ENCODE assay signal across 9 mouse cellular contexts in genomic region chr5:17575183-17575495, GRCm38 (mm10). TPM values are rescaled to one million over a fixed set of nuclear protein-coding genes. Genes with fewer than 3 reads are reported as not detected.
DNase-seq lines count a peak whose midpoint lies in the region; ATAC-seq and TF ChIP-seq lines count a peak whose summit lies in the region.
"Had no signal": no experiment of that assay in that cellular context is flagged by ENCODE, and none has a peak within 500 bp of the region (broad histone marks: within the 10 kb centered on the region; RNA-seq: fewer than 3 reads in every experiment).

No protein-coding gene starts in this region.

- 4% methylated on average over 7 of the region's 7 CpGs for WGBS in kidney, postnatal 0 days
- WGBS in embryonic facial prominence, embryonic 15.5 days: 17% methylated on average over 7 of the region's 7 CpGs
- 14% methylated on average over 7 of the region's 7 CpGs for WGBS in intestine, embryonic 16.5 days
- WGBS in neural tube, embryonic 15.5 days: 14% methylated on average over 7 of the region's 7 CpGs

- no peak for TF ChIP-seq CTCF in kidney, postnatal 0 days (IDR thresholded peaks at IDR 0.05; ENCODE audit: low read depth)

- H3K4me3 ChIP-seq in kidney, postnatal 0 days (replicated peaks; ENCODE audit: low read depth, low read length): peak overlapping the region; percentile 66
- H3K4me3 ChIP-seq in embryonic facial prominence, embryonic 15.5 days (replicated peaks): peak overlapping the region; percentile 63
- peak overlapping the region; percentile 60 for H3K4me3 ChIP-seq in intestine, embryonic 16.5 days (ENCODE audit: low read length)
- peak overlapping the region; percentile 70 for H3K4me3 ChIP-seq in neural tube, embryonic 15.5 days (replicated peaks)

- H3K9me3 ChIP-seq in kidney, postnatal 0 days (replicated peaks; ENCODE audit: low read length): no peaks in the 10 kb centered on the region
- H3K9me3 ChIP-seq in embryonic facial prominence, embryonic 15.5 days (replicated peaks): no peaks in the 10 kb centered on the region
- H3K9me3 ChIP-seq in intestine, embryonic 16.5 days (ENCODE audit: control insufficient read depth, low read length): no peaks in the 10 kb centered on the region
- H3K9me3 ChIP-seq in neural tube, embryonic 15.5 days (replicated peaks): no peaks in the 10 kb centered on the region

- intact Hi-C loops in left cerebral cortex, postnatal 25 days (cut with DNase I): loop anchor here (5.0 kb wide), 1 partner anchor 187 kb away; no protein-coding TSS in a partner anchor

- no peaks in the 10 kb centered on the region for H3K4me1 ChIP-seq in kidney, postnatal 0 days (replicated peaks; ENCODE audit: insufficient read depth, low read length)
- H3K4me1 ChIP-seq in embryonic facial prominence, embryonic 15.5 days: no peaks in the 10 kb centered on the region
- peaks cover 3% of the 10 kb centered on the region; the same call in 1 of the 2 replicates for H3K4me1 ChIP-seq in intestine, embryonic 16.5 days (ENCODE audit: control insufficient read depth, insufficient read depth, low read length)
- peaks cover 11% of the 10 kb centered on the region for H3K4me1 ChIP-seq in neural tube, embryonic 15.5 days

- no peaks in the 10 kb centered on the region for H3K36me3 ChIP-seq in kidney, postnatal 0 days (ENCODE audit: insufficient read depth, low read length)
- no peaks in the 10 kb centered on the region for H3K36me3 ChIP-seq in embryonic facial prominence, embryonic 15.5 days
- H3K36me3 ChIP-seq in intestine, embryonic 16.5 days (ENCODE audit: control insufficient read depth, insufficient read depth, low read length): no peaks in the 10 kb centered on the region
- no peaks in the 10 kb centered on the region for H3K36me3 ChIP-seq in neural tube, embryonic 15.5 days

- H3K9ac ChIP-seq in kidney, postnatal 0 days (ENCODE audit: low read depth, low read length): peak overlapping the region; percentile 63
- H3K9ac ChIP-seq in embryonic facial prominence, embryonic 15.5 days: no peak overlapping the region
- peak overlapping the region; percentile 72 for H3K9ac ChIP-seq in intestine, embryonic 16.5 days (ENCODE audit: low read depth, low read length)
- H3K9ac ChIP-seq in neural tube, embryonic 15.5 days (replicated peaks): peak overlapping the region; percentile 69

- ATAC-seq in kidney, postnatal 0 days (replicated peaks; ENCODE audit: low FRiP score, low read depth): no peak
- ATAC-seq in embryonic facial prominence, embryonic 15.5 days (ENCODE audit: insufficient number of reproducible peaks, low FRiP score, low TSS enrichment, low read depth): no peak
- peak; percentile 22 for ATAC-seq in intestine, embryonic 16.5 days
- ATAC-seq in neural tube, embryonic 15.5 days (ENCODE audit: low FRiP score): no peak

- H3K4me2 ChIP-seq in kidney, postnatal 0 days (ENCODE audit: low read length): peak overlapping the region; percentile 85
- H3K4me2 ChIP-seq in embryonic facial prominence, embryonic 15.5 days (replicated peaks): peak overlapping the region; percentile 62
- peak overlapping the region; percentile 62 for H3K4me2 ChIP-seq in intestine, embryonic 16.5 days (ENCODE audit: low read depth, low read length)
- H3K4me2 ChIP-seq in neural tube, embryonic 15.5 days: peak overlapping the region; percentile 91

- no peak for DNase-seq in kidney, postnatal 0 days (ENCODE audit: low spot score)
- no peak for DNase-seq in kidney, postnatal 4 days
- no peak for DNase-seq in urinary bladder, postnatal 25 days (ENCODE audit: low spot score)
- DNase-seq in left cerebral cortex, postnatal 25 days (ENCODE audit: low spot score in 2 of 2): no peak
- no peak for DNase-seq in right cerebral cortex, postnatal 14 days

- no peaks in the 10 kb centered on the region for H3K27me3 ChIP-seq in kidney, postnatal 0 days (ENCODE audit: insufficient read depth, low read length)
- no peaks in the 10 kb centered on the region for H3K27me3 ChIP-seq in embryonic facial prominence, embryonic 15.5 days
- no peaks in the 10 kb centered on the region for H3K27me3 ChIP-seq in intestine, embryonic 16.5 days (replicated peaks; ENCODE audit: control insufficient read depth, insufficient read depth, low read length)
- no peaks in the 10 kb centered on the region; the same call in 1 of the 2 replicates for H3K27me3 ChIP-seq in neural tube, embryonic 15.5 days (replicated peaks)

- peak overlapping the region; percentile 88 for H3K27ac ChIP-seq in kidney, postnatal 0 days
- H3K27ac ChIP-seq in embryonic facial prominence, embryonic 15.5 days (replicated peaks): peak overlapping the region; percentile 83
- H3K27ac ChIP-seq in intestine, embryonic 16.5 days (ENCODE audit: low read length): peak overlapping the region; percentile 75
- H3K27ac ChIP-seq in neural tube, embryonic 15.5 days (replicated peaks): peak overlapping the region; percentile 77; the same call in 1 of the 2 replicates

RNA-seq across cellular contexts. Expression of gene Sema3c, which starts 1.1 kb away (rescaled TPM):
- polyA plus RNA-seq in kidney, postnatal 0 days (2015; fragmentation: Nextera tagmentation; extraction: Ambion mirVana): 63.6 and 69.4 TPM in 2 replicates
- polyA plus RNA-seq in embryonic facial prominence, embryonic 15.5 days (2015; fragmentation: Nextera tagmentation; extraction: Ambion mirVana): 38.5 and 40.6 TPM in 2 replicates
- 28.7 and 29.5 TPM in 2 replicates for polyA plus RNA-seq in intestine, embryonic 16.5 days (2015; fragmentation: Nextera tagmentation; extraction: Ambion mirVana)
- 30.5 and 33.0 TPM in 2 replicates for polyA plus RNA-seq in neural tube, embryonic 15.5 days (2015; fragmentation: Nextera tagmentation; extraction: Ambion mirVana)
- total RNA-seq in left cerebral cortex, postnatal 25 days (2021): 10 to 100 TPM; 18.9 to 19.0 TPM
- total RNA-seq: common myeloid progenitor, adult 5-6 weeks had no signal
